Mouse (Mus musculus) stomach, postnatal 0 days (tissue): Measurements from ENCODE around the gene Frrs1l.

Experiments used
- CTCF ChIP-seq: IDR thresholded peaks from 2 replicates; pipeline ENCODE4 v1.5.1; 2016; ENCODE audit warnings: antibody characterized with exemption, low read depth, mild to moderate bottlenecking, moderate library complexity
- EP300 ChIP-seq: optimal IDR thresholded peaks from 2 replicates; pipeline ENCODE3; 2016; ENCODE audit warnings: antibody characterized with exemption

GRCm38 (mm10) chr4:56949494-56949893, 40.7 kb downstream of the Frrs1l start:
- TF ChIP-seq CTCF (no peak), EP300 (no peak)
